ENCODE assay signal across 17 mouse cellular contexts in the genomic region with DNA sequence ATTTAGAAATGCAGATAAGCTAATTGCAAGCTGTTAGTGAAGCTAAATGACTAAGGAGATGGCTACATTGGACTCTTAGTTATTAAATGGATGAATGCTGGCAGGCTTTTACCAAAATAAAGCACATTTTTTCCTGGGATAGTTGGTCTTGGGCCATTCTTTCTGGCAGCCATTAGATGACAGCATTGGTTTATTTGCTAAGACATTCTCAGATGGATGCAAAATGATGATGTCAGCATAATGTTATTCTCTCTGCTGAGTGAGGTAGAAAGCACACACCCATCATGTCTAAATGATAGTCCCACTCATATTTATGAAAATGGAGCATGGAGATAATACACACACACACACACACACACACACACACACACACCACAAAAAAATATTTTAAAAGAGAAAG.
A peak's percentile ranks its signal among the peaks of the same experiment; 100 is the strongest.
DNase-seq lines count a peak whose midpoint lies in the region; ATAC-seq and TF ChIP-seq lines count a peak whose summit lies in the region.
"Had no signal": no experiment of that assay in that cellular context is flagged by ENCODE, and none has a peak within 500 bp of the region (broad histone marks: within the 10 kb centered on the region; RNA-seq: fewer than 3 reads in every experiment).

No protein-coding gene starts in this region.

- no peak overlapping the region for H3K4me2 ChIP-seq in forebrain, embryonic 14.5 days (ENCODE audit: low read length)
- H3K4me2 ChIP-seq in heart, postnatal 0 days (ENCODE audit: low read depth, low read length) = no peak overlapping the region
- H3K4me2 ChIP-seq: hindbrain, embryonic 13.5 days; limb, embryonic 12.5 days; liver, embryonic 15.5 days; midbrain, embryonic 15.5 days had no signal

- ATAC-seq in forebrain, embryonic 14.5 days = no peak
- ATAC-seq in heart, postnatal 0 days (ENCODE audit: insufficient read depth, low read depth) = no peak
- ATAC-seq: midbrain, embryonic 15.5 days had no signal

- no peak overlapping the region for H3K9ac ChIP-seq in forebrain, embryonic 14.5 days (ENCODE audit: low read length)
- H3K9ac ChIP-seq in heart, postnatal 0 days (replicated peaks; ENCODE audit: low read depth, low read length) = no peak overlapping the region
- H3K9ac ChIP-seq: hindbrain, embryonic 13.5 days; limb, embryonic 12.5 days; liver, embryonic 15.5 days; midbrain, embryonic 15.5 days had no signal

- no peak overlapping the region for H3K27ac ChIP-seq in forebrain, embryonic 14.5 days (ENCODE audit: low read depth, low read length)
- H3K27ac ChIP-seq in forebrain, embryonic 10.5 days = no peak overlapping the region
- H3K27ac ChIP-seq in heart, postnatal 0 days (ENCODE audit: low read depth) = no peak overlapping the region
- H3K27ac ChIP-seq in heart, embryonic 10.5 days = no peak overlapping the region
- H3K27ac ChIP-seq: hindbrain, embryonic 13.5 days; left cerebral cortex, adult 2 months; limb, embryonic 12.5 days; liver, embryonic 15.5 days; midbrain, embryonic 15.5 days had no signal

- peak; percentile 42 for DNase-seq in forebrain, embryonic 14.5 days (ENCODE audit: low spot score)
- DNase-seq in forebrain, embryonic 10.5 days (ENCODE audit: extremely low spot score, low spot score) = no peak
- DNase-seq in heart, postnatal 0 days (ENCODE audit: low spot score) = no peak
- no peak for DNase-seq in heart, embryonic 10.5 days (ENCODE audit: low spot score)
- DNase-seq in lung, postnatal 25 days (ENCODE audit: low spot score) = peak; percentile 10
- no peak for DNase-seq in lung, postnatal 4 days
- DNase-seq in skeletal muscle tissue, adult 2 months (ENCODE audit: low read depth, low spot score) = peak; percentile 61
- DNase-seq in T-cell, adult 2 months (ENCODE audit: low spot score) = no peak
- DNase-seq: cerebellum, adult 11 months; cerebellum, postnatal 14 days; embryo, embryonic 11 days; thymus, adult 18-20 months had no signal

- no peaks in the 10 kb centered on the region for H3K9me3 ChIP-seq in forebrain, embryonic 14.5 days (replicated peaks; ENCODE audit: control insufficient read depth, low read length)
- no peaks in the 10 kb centered on the region for H3K9me3 ChIP-seq in forebrain, embryonic 10.5 days
- no peaks in the 10 kb centered on the region for H3K9me3 ChIP-seq in heart, postnatal 0 days (replicated peaks; ENCODE audit: control insufficient read depth, low read length)
- H3K9me3 ChIP-seq in heart, embryonic 10.5 days = no peaks in the 10 kb centered on the region
- H3K9me3 ChIP-seq: hindbrain, embryonic 13.5 days; limb, embryonic 12.5 days; liver, embryonic 15.5 days; midbrain, embryonic 15.5 days had no signal

- no peak for TF ChIP-seq EP300 in heart, postnatal 0 days (IDR thresholded peaks at IDR 0.05; ENCODE audit: low read depth)

- peak; percentile 21; the same call in 1 of the 2 replicates for TF ChIP-seq CTCF in heart, postnatal 0 days (IDR thresholded peaks at IDR 0.05; ENCODE audit: low read depth)

- no peak overlapping the region for H3K4me3 ChIP-seq in forebrain, embryonic 14.5 days (ENCODE audit: low read depth, low read length)
- H3K4me3 ChIP-seq in forebrain, embryonic 10.5 days = no peak overlapping the region
- H3K4me3 ChIP-seq in heart, postnatal 0 days (ENCODE audit: low read depth, low read length) = no peak overlapping the region
- H3K4me3 ChIP-seq in heart, embryonic 10.5 days = no peak overlapping the region
- H3K4me3 ChIP-seq: hindbrain, embryonic 13.5 days; left cerebral cortex, adult 2 months; limb, embryonic 12.5 days; liver, embryonic 15.5 days; midbrain, embryonic 15.5 days had no signal

- H3K36me3 ChIP-seq in forebrain, embryonic 14.5 days (ENCODE audit: control insufficient read depth, insufficient read depth, low read length) = no peaks in the 10 kb centered on the region
- no peaks in the 10 kb centered on the region for H3K36me3 ChIP-seq in forebrain, embryonic 10.5 days (replicated peaks)
- H3K36me3 ChIP-seq in heart, postnatal 0 days (replicated peaks; ENCODE audit: control insufficient read depth, insufficient read depth, low read length) = no peaks in the 10 kb centered on the region
- no peaks in the 10 kb centered on the region for H3K36me3 ChIP-seq in heart, embryonic 10.5 days
- H3K36me3 ChIP-seq: hindbrain, embryonic 13.5 days; limb, embryonic 12.5 days; liver, embryonic 15.5 days; midbrain, embryonic 15.5 days had no signal

- H3K27me3 ChIP-seq in forebrain, embryonic 14.5 days (replicated peaks; ENCODE audit: control insufficient read depth, insufficient read depth, low read length) = no peaks in the 10 kb centered on the region
- H3K27me3 ChIP-seq in forebrain, embryonic 10.5 days (ENCODE audit: poor library complexity, severe bottlenecking) = no peaks in the 10 kb centered on the region
- no peaks in the 10 kb centered on the region for H3K27me3 ChIP-seq in heart, postnatal 0 days (ENCODE audit: control insufficient read depth, insufficient read depth, low read length)
- no peaks in the 10 kb centered on the region for H3K27me3 ChIP-seq in heart, embryonic 10.5 days (ENCODE audit: insufficient read depth, poor library complexity, severe bottlenecking)
- H3K27me3 ChIP-seq: hindbrain, embryonic 13.5 days; limb, embryonic 12.5 days; liver, embryonic 15.5 days; midbrain, embryonic 15.5 days had no signal

- H3K4me1 ChIP-seq in forebrain, embryonic 14.5 days (ENCODE audit: control insufficient read depth, insufficient read depth, low read length) = no peaks in the 10 kb centered on the region
- no peaks in the 10 kb centered on the region for H3K4me1 ChIP-seq in forebrain, embryonic 10.5 days
- H3K4me1 ChIP-seq in heart, postnatal 0 days (ENCODE audit: control insufficient read depth, insufficient read depth) = no peaks in the 10 kb centered on the region
- H3K4me1 ChIP-seq in heart, embryonic 10.5 days = 0 out of 2 replicates have a peak, but pooled peaks cover 4% of the 10 kb centered on the region
- H3K4me1 ChIP-seq: hindbrain, embryonic 13.5 days; limb, embryonic 12.5 days; liver, embryonic 15.5 days; midbrain, embryonic 15.5 days had no signal

Comparison
In these comparisons a context has a peak if more than half of its experiments do, and no peak if none do; other contexts are left out.
1. DNase-seq: peak in forebrain, embryonic 14.5 days (single experiment), lung, postnatal 25 days (single experiment) and skeletal muscle tissue, adult 2 months (single experiment); none in forebrain, embryonic 10.5 days (single experiment), heart, postnatal 0 days (single experiment), heart, embryonic 10.5 days (single experiment), lung, postnatal 4 days (0 of 2) and T-cell, adult 2 months (single experiment).